Mouse (Mus musculus): Measurements from ENCODE around the gene Psmb4. TPM values are rescaled to one million over a fixed set of nuclear protein-coding genes. Genes with fewer than 3 reads are reported as not detected.

The Psmb4 gene
- polyA plus RNA-seq, 1 experiment, result 475 TPM

GRCm38 (mm10) chr3:94835396-94835795 lies 51.4 kb downstream of the Psmb4 start:
- H3ac ChIP-seq (ENCODE audit: control insufficient read depth, insufficient read length), result no peak overlapping the region
- no peaks in the 10 kb centered on the region for H3K36me3 ChIP-seq (ENCODE audit: control insufficient read depth, insufficient read depth)
- no peak for TF ChIP-seq REST (IDR thresholded peaks at IDR 0.05; ENCODE audit: insufficient read depth, insufficient read length)
- TF ChIP-seq USF1 (IDR thresholded peaks at IDR 0.05; ENCODE audit: low read depth), result no peak
- no peak overlapping the region for H3K4me2 ChIP-seq (ENCODE audit: low read depth)
- peaks cover 22% of the 10 kb centered on the region for H3K79me2 ChIP-seq (ENCODE audit: control insufficient read depth, insufficient read depth)
- H3K27me3 ChIP-seq (ENCODE audit: control insufficient read depth, insufficient read depth, insufficient read length), result no peaks in the 10 kb centered on the region
- no peak overlapping the region for H3K4me3 ChIP-seq

Other genes starting within 250 kb of the Psmb4 start
- not detected for gene Gm10972, start 243.8 kb downstream of the Psmb4 start, polyA plus RNA-seq (2012; fragmentation: generic; extraction: Trizol)
- 3.5 TPM for gene Tuft1, start 228.1 kb downstream of the Psmb4 start, polyA plus RNA-seq (2012; fragmentation: generic; extraction: Trizol)
- gene Selenbp2, start 193.4 kb downstream of the Psmb4 start, polyA plus RNA-seq (2012; fragmentation: generic; extraction: Trizol), result 0.16 TPM
- gene Cgn, start 100.5 kb downstream of the Psmb4 start, polyA plus RNA-seq (2012; fragmentation: generic; extraction: Trizol), result 0.02 TPM
- gene Pogz, start 49.4 kb downstream of the Psmb4 start, polyA plus RNA-seq (2012; fragmentation: generic; extraction: Trizol), result 11.5 TPM
- gene Selenbp1, start 46.1 kb upstream of the Psmb4 start, polyA plus RNA-seq (2012; fragmentation: generic; extraction: Trizol), result 0.44 TPM
- 3.5 TPM for gene Rfx5, start 67.1 kb upstream of the Psmb4 start, polyA plus RNA-seq (2012; fragmentation: generic; extraction: Trizol)
- gene Pi4kb, start 87.8 kb upstream of the Psmb4 start, polyA plus RNA-seq (2012; fragmentation: generic; extraction: Trizol), result 44.9 TPM
- gene Zfp687, start 128.5 kb upstream of the Psmb4 start, polyA plus RNA-seq (2012; fragmentation: generic; extraction: Trizol), result 11.5 TPM
- 338 TPM for gene Psmd4, start 155.7 kb upstream of the Psmb4 start, polyA plus RNA-seq (2012; fragmentation: generic; extraction: Trizol)
- gene Pip5k1a, start 220.0 kb upstream of the Psmb4 start, polyA plus RNA-seq (2012; fragmentation: generic; extraction: Trizol), result 27.3 TPM
- gene Vps72, start 224.1 kb upstream of the Psmb4 start, polyA plus RNA-seq (2012; fragmentation: generic; extraction: Trizol), result 85.6 TPM
- gene Tmod4, start 237.5 kb upstream of the Psmb4 start, polyA plus RNA-seq (2012; fragmentation: generic; extraction: Trizol), result 2.5 TPM
- gene Scnm1, start 247.1 kb upstream of the Psmb4 start, polyA plus RNA-seq (2012; fragmentation: generic; extraction: Trizol), result 30.6 TPM
- 7.0 TPM for gene Lysmd1, start 247.1 kb upstream of the Psmb4 start, polyA plus RNA-seq (2012; fragmentation: generic; extraction: Trizol)

Measured in myocyte (in vitro differentiated cells).